16 mouse cellular contexts compared by ENCODE assay signal in the genomic region with DNA sequence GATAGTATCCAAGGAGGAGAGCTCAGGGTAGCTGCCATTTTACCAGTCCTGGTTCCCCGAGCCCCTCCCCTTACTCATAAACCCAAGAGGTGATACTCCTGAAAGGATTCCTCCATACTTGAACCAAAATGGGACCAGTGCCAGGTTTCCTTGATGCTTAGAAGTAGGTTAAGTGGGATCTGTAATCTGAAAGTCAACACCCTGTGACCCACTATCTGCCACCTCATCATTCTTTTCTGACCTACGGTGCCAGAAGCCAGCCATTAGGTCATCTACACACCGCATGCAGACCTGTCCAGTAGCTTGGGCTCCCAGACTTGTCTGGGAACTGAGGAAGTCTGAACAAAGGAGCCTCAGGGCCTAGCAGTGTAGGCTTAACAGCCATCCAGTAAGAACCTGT.
"Had no signal": no experiment of that assay in that cellular context is flagged by ENCODE, and none has a peak within 500 bp of the region (broad histone marks: within the 10 kb centered on the region; RNA-seq: fewer than 3 reads in every experiment).

No protein-coding gene starts in this region.

- H3K27me3 ChIP-seq: liver, embryonic 13.5 days; liver, embryonic 15.5 days; midbrain, embryonic 15.5 days; neural tube, embryonic 12.5 days; stomach, embryonic 15.5 days had no signal

- H3K9ac ChIP-seq: liver, embryonic 13.5 days; liver, embryonic 15.5 days; liver, postnatal 0 days; lung, embryonic 14.5 days; midbrain, embryonic 13.5 days; midbrain, embryonic 15.5 days; neural tube, embryonic 12.5 days; stomach, embryonic 15.5 days had no signal

- H3K4me2 ChIP-seq: liver, embryonic 13.5 days; liver, embryonic 15.5 days; lung, embryonic 14.5 days; midbrain, embryonic 11.5 days; midbrain, embryonic 13.5 days; midbrain, embryonic 15.5 days; neural tube, embryonic 12.5 days; stomach, embryonic 15.5 days had no signal

- H3K9me3 ChIP-seq: liver, embryonic 13.5 days; liver, embryonic 15.5 days; megakaryocyte, embryonic 14.5 days; midbrain, embryonic 13.5 days; midbrain, embryonic 15.5 days; neural tube, embryonic 12.5 days; stomach, embryonic 15.5 days had no signal

- DNase-seq: liver, embryonic 13.5 days; liver, postnatal 0 days; lung, embryonic 14.5 days; right cerebral cortex, postnatal 14 days; thymus, adult 2 months; thymus, postnatal 25 days; thymus, postnatal 4 days had no signal

- H3K4me1 ChIP-seq: liver, embryonic 13.5 days; midbrain, embryonic 15.5 days; neural tube, embryonic 12.5 days; stomach, embryonic 15.5 days had no signal

- H3K4me3 ChIP-seq: liver, embryonic 13.5 days; liver, embryonic 15.5 days; megakaryocyte, embryonic 14.5 days; midbrain, embryonic 13.5 days; midbrain, embryonic 15.5 days; neural tube, embryonic 12.5 days; stomach, embryonic 15.5 days had no signal

- H3K27ac ChIP-seq: liver, embryonic 13.5 days; liver, embryonic 15.5 days; macrophage; midbrain, embryonic 13.5 days; midbrain, embryonic 15.5 days; neural tube, embryonic 12.5 days; stomach, embryonic 15.5 days; stomach, postnatal 0 days had no signal

- H3K36me3 ChIP-seq: midbrain, embryonic 13.5 days; midbrain, embryonic 15.5 days; neural tube, embryonic 12.5 days; stomach, embryonic 15.5 days had no signal

- ATAC-seq: liver, postnatal 0 days; midbrain, embryonic 13.5 days; midbrain, embryonic 15.5 days had no signal
